Mouse (Mus musculus) neural tube, embryonic 11.5 days (tissue): ENCODE results near the gene Sel1l3. TPM values are rescaled to one million over a fixed set of nuclear protein-coding genes. Genes with fewer than 3 reads are reported as not detected.
A peak's percentile ranks its signal among the peaks of the same experiment; 100 is the strongest.

Experiments
- ATAC-seq: fragments of 200-750 bp; cut with Nextera tagmentation; 2 replicates; pipeline ENCODE4 v1.8.0; 2017; ENCODE audit warnings: moderate number of reproducible peaks, mild to moderate bottlenecking, moderate TSS enrichment, moderate library complexity; ENCODE audit not compliant: insufficient read depth, low FRiP score, low TSS enrichment
- DNase-seq: peaks from one replicate; pipeline ENCODE4 v3.0.0-alpha.2; 2015; ENCODE audit warnings: low spot score
- H3K27ac ChIP-seq: fragments of 300-500 bp; sonication (generic); 2 replicates; pipeline ENCODE4 v1.5.1; 2014; ENCODE audit warnings: low read depth, mild to moderate bottlenecking, low read length
- H3K27me3 ChIP-seq: fragments of 300-500 bp; sonication (generic); 2 replicates; pipeline ENCODE4 v1.6.1; 2014; ENCODE audit warnings: mild to moderate bottlenecking, low read length, mixed read lengths; ENCODE audit not compliant: control insufficient read depth, insufficient read depth
- H3K36me3 ChIP-seq: fragments of 300-500 bp; sonication (generic); 2 replicates; pipeline ENCODE4 v1.6.1; 2014; ENCODE audit warnings: mild to moderate bottlenecking, low read length, moderate library complexity, mixed read lengths; ENCODE audit not compliant: control insufficient read depth, insufficient read depth
- H3K4me1 ChIP-seq: fragments of 300-500 bp; sonication (generic); 2 replicates; pipeline ENCODE4 v1.6.1; 2014; ENCODE audit warnings: low read length, mixed read lengths; ENCODE audit not compliant: control insufficient read depth, insufficient read depth
- H3K4me2 ChIP-seq: fragments of 300-500 bp; sonication (generic); 2 replicates; pipeline ENCODE4 v1.6.1; 2014; ENCODE audit warnings: low read depth, mild to moderate bottlenecking, moderate library complexity
- H3K4me3 ChIP-seq: fragments of 300-500 bp; sonication (generic); 2 replicates; pipeline ENCODE4 v1.5.1; 2014; ENCODE audit warnings: low read depth, low read length
- H3K9ac ChIP-seq: fragments of 300-500 bp; sonication (generic); 2 replicates; pipeline ENCODE4 v1.6.1; 2014; ENCODE audit warnings: mild to moderate bottlenecking, low read length
- H3K9me3 ChIP-seq: fragments of 300-500 bp; sonication (generic); 2 replicates; pipeline ENCODE4 v1.6.1; 2016; ENCODE audit warnings: low read length; ENCODE audit not compliant: control insufficient read depth
- WGBS: fragments of 180-500 bp; shearing (Covaris S2); extraction: QIAGEN DNeasy Blood & Tissue Kit; methylation state at CpG from one replicate; pipeline ENCODE4 v1.1.7; 2014; 5-methylcytosine and 5-hydroxymethylcytosine counted together
- polyA plus RNA-seq: library from polyadenylated mRNA; unstranded; fragments of >200 nt; fragmentation: Nextera tagmentation; extraction: Ambion mirVana; gene quantifications from 2 replicates; pipeline ENCODE4 v1.2.1, GENCODE M21; 2014

Sel1l3 gene
- polyA plus RNA-seq, 1 experiment from 2014 or later: 3.4 TPM

DNA sequence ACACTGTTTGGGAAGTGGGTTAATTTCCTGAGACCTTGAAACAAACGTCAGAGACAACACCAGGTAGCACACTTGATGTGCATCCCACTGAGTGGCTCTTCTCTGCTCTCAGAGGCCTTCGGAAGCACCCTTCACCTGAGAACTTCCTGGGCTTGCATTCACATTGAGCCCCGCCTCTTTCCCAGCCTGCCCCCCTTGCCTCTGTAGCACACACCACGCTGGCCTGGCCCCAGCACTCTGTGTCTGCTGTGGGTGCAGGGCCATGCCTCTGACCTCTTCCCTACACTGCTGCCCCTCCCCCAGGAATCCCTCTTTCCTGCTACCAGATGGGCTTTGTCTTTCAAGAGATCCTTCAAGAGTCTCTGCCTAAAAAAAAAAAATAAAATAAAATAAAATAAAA, 21.8 kb upstream of the Sel1l3 start:
- Histone ChIP-seq H3K27ac (no peak overlapping the region), H3K27me3 (no peaks in the 10 kb centered on the region), H3K9ac (no peak overlapping the region), H3K9me3 (no peaks in the 10 kb centered on the region), H3K4me3 (no peak overlapping the region), H3K4me2 (no peak overlapping the region), H3K36me3 (no peaks in the 10 kb centered on the region), H3K4me1 (0 out of 2 replicates have a peak, but pooled peaks cover 2% of the 10 kb centered on the region)
- 19% methylated on average over 4 of the region's 4 CpGs for WGBS
- DNase-seq (no peak), ATAC-seq (no peak)

DNA sequence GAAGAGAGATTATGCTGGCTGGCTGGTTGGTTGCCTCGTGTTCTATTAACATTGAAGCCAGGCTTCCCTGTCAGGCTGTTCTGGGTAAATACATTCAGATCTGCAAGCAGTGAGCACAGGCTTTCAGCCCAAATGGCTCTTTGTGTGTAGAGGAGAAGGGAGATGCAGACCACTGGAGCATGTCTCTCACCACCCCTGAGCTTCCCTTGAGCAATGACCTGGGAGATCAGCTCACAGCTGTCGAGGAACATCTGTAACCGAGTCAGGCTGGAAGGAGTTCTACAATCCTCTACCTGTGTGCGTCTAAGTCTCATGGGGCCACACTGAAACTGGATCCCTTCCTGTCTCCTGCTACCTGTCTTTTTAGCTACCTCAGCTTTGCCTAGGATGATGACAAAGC, 16.8 kb upstream of the Sel1l3 start:
- H3K4me1 ChIP-seq: no peaks in the 10 kb centered on the region
- H3K9ac ChIP-seq: no peak overlapping the region
- 80% methylated on average over 4 of the region's 4 CpGs for WGBS
- DNase-seq: no peak
- H3K36me3 ChIP-seq: no peaks in the 10 kb centered on the region
- H3K27ac ChIP-seq: no peak overlapping the region
- no peak for ATAC-seq
- H3K4me2 ChIP-seq: no peak overlapping the region
- no peaks in the 10 kb centered on the region for H3K9me3 ChIP-seq
- H3K27me3 ChIP-seq: no peaks in the 10 kb centered on the region
- H3K4me3 ChIP-seq: no peak overlapping the region

DNA sequence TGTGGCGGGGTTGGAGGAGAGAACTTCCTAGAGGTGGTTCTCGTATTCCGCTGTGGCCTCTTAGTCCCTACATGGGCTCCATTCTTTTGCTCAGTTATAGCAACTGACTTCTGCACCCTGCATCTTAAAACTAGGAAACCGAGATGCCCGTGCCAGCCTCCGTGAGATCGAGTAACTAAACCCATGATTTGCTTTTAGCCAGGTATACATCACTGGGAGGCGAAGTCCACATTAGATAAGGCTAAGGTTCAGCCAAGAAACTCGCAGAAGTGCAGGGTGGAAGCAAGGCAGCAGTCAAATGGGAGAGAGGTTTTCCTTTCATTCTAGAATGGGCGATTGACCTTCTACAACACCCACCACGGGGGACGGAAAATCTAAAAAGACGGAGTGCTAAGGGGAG, 11.7 kb upstream of the Sel1l3 start:
- Histone ChIP-seq H3K4me1 (no peaks in the 10 kb centered on the region), H3K4me3 (no peak overlapping the region), H3K27ac (no peak overlapping the region), H3K9me3 (no peaks in the 10 kb centered on the region), H3K27me3 (no peaks in the 10 kb centered on the region), H3K9ac (no peak overlapping the region), H3K36me3 (no peaks in the 10 kb centered on the region), H3K4me2 (no peak overlapping the region)
- DNase-seq: no peak
- WGBS: 93% methylated on average over 13 of the region's 13 CpGs
- ATAC-seq: no peak

DNA sequence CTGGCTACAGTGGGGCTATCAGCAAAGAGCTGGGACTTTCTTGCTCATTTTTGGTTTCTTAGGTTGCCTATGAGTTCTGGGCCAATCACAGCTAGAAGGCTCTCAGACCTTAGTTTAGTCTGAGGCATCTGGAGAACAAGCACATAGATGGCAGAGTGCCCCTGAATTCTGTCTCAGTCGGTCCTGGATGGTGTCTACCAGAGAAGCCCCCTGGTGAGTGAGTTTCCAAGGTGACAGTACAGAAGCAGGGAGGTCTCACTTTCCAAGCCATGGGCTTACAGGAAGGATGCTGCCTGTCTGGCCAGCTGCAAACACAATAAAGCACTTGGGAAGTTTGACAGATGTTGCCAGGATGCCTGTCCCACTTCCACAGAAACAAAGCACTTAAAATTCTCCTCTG, 1.1 kb upstream of the Sel1l3 start:
- Histone ChIP-seq H3K4me1 (peaks cover 7% of the 10 kb centered on the region; the same call in 1 of the 2 replicates), H3K27me3 (peaks cover 16% of the 10 kb centered on the region), H3K4me2 (no peak overlapping the region), H3K9me3 (no peaks in the 10 kb centered on the region), H3K36me3 (no peaks in the 10 kb centered on the region), H3K4me3 (no peak overlapping the region), H3K27ac (no peak overlapping the region), H3K9ac (no peak overlapping the region)
- 4% methylated on average over 1 of the region's 1 CpGs for WGBS
- ATAC-seq: no peak
- peak; percentile 34 for DNase-seq

DNA sequence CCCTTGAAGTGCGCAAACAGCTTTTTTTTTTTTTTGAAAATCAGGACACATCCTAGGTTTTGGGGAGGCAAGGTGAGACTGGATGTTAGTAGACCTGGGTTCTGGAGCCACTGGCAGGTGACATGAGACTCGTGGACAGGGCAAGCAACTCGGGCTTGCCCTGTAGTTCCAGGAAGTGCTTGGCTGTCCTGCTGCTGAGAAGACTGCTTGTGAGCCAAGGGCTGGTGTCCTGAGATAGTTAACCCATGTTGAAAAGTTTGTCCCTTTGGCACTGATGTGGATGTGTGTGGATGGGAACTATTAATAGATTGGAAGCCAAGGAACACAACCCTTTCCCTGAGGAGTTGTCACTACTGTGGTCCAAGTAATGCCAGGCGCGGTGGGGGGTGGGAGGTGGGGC, 635 bp upstream of the Sel1l3 start:
- peak; percentile 8; the same call in 1 of the 2 replicates for ATAC-seq
- no peak for DNase-seq
- WGBS: 14% methylated on average over 5 of the region's 5 CpGs
- no peak overlapping the region for H3K9ac ChIP-seq
- H3K4me2 ChIP-seq: peak overlapping the region; percentile 100
- no peak overlapping the region for H3K4me3 ChIP-seq
- peaks cover 7% of the 10 kb centered on the region; the same call in 1 of the 2 replicates for H3K4me1 ChIP-seq
- H3K27ac ChIP-seq: no peak overlapping the region
- H3K27me3 ChIP-seq: peaks cover 16% of the 10 kb centered on the region
- H3K9me3 ChIP-seq: no peaks in the 10 kb centered on the region
- H3K36me3 ChIP-seq: no peaks in the 10 kb centered on the region

DNA sequence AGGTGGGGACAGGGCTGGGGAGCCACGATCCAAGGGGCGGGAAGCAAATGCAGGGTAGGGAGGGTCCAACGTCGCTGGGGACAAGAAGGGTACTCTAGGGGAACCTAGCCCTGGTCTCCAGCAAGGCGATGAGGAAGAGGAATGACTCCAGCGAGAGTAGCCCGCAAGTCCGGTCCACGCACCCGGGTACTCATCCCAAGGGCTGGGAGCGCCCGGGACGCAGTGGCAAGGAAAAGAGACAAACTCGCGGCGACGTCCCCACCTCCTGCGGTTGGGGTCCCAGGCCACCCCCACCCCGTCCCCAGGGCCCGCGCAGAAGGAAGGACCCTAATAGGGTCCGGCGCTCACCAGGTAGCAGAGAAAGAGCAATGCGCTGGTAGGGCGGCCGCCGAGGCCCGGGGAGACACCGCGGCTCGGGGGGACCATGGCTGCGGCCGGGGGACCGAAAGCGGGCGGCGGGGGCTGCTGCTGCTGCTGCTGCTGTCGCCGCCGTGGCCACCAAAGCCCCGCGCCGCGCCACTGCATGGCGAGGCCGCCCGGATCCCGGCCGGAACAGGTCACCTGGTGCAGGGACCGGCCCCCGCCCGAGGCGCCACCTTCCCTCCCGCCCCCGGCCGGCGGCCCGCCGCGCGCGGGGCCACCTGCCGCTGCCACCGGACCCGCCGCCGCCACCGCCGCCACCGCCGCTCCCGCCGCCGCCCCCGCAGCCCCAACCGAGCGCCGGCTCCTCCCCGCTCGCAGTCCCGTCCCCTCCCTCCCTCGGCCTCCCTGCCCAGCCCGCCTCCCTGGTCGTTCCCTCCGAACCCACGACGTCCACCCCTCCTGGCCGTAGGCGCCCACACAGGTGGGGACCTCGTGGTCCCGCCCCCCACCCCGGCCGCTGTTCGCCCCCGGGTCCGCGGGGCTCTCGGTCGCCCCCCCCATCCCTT, 681 bp downstream of the Sel1l3 start:
- Histone ChIP-seq H3K4me2 (peak overlapping the region; percentile 100), H3K27me3 (peaks cover 16% of the 10 kb centered on the region), H3K9ac (peak overlapping the region; percentile 66), H3K9me3 (no peaks in the 10 kb centered on the region), H3K36me3 (no peaks in the 10 kb centered on the region), H3K4me3 (peak overlapping the region; percentile 62), H3K27ac (peak overlapping the region; percentile 34; the same call in 1 of the 2 replicates), H3K4me1 (peaks cover 7% of the 10 kb centered on the region; the same call in 1 of the 2 replicates)
- DNase-seq: peak; percentile 30
- ATAC-seq: peak; percentile 40; the same call in 1 of the 2 replicates
- WGBS: under 1% methylated on average over 49 of the region's 99 CpGs

DNA sequence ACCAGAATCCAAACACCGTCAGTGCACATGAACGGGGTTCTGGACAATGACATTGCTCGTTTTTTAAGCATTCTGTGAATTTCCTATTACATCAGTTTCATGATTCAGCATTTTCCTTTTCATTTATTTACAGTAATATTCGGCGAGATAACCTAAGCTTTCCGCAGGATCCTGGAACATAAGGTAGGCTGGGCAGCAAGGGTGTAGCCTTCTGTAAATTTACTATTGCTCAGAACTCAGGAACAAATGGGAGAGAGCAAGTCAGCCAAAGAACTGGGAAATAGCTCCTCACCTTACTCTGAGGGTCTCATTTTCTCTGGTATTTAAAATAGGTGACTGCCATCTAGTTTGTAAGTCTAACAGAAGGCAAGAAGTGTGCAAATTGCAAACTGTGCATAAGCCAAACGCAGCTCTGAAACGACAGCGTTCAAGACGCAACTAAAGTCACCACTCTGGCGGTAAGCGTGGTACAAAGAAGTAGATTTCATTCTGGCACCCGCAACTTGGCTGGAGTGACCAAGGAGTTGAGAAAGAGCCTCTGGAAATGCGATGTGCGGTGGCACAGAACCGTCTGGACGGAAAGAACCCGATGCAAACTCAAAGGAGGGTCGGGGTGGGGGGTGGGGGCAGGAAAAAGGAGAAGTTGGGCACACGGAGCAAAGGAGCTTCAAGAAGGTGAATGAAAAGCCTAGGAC, 1.5 kb downstream of the Sel1l3 start:
- Histone ChIP-seq H3K9me3 (no peaks in the 10 kb centered on the region), H3K36me3 (no peaks in the 10 kb centered on the region), H3K27ac (no peak overlapping the region), H3K27me3 (peaks cover 16% of the 10 kb centered on the region), H3K9ac (peak overlapping the region; percentile 66), H3K4me2 (peak overlapping the region; percentile 100), H3K4me3 (peak overlapping the region; percentile 62), H3K4me1 (peaks cover 7% of the 10 kb centered on the region; the same call in 1 of the 2 replicates)
- no peak for ATAC-seq
- WGBS: 21% methylated on average over 20 of the region's 20 CpGs
- peak; percentile 19 for DNase-seq

DNA sequence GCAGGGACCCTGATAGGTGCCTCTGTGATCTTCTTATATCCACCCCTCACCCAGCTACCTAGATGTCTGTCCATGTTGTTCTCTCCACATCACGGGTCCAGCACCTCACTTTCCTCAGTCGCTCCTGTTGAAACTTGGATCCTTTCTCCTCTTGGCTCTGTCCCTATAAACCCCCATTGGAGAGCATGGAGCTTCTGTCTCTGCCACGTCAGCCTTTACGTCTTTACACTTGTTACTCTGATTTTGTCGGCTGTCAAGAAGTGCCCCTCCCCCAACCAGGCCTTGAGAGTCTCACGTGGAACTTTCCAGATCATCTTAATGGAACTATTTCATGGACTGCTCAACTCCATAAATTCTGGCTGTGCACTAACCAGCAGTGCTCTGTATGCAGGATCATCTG, 2.5 kb downstream of the Sel1l3 start:
- H3K4me2 ChIP-seq: no peak overlapping the region
- no peak overlapping the region for H3K27ac ChIP-seq
- DNase-seq: no peak
- H3K27me3 ChIP-seq: peaks cover 16% of the 10 kb centered on the region
- no peak for ATAC-seq
- H3K9ac ChIP-seq: no peak overlapping the region
- H3K4me1 ChIP-seq: peaks cover 7% of the 10 kb centered on the region; the same call in 1 of the 2 replicates
- no peaks in the 10 kb centered on the region for H3K9me3 ChIP-seq
- no peak overlapping the region for H3K4me3 ChIP-seq
- H3K36me3 ChIP-seq: no peaks in the 10 kb centered on the region
- 55% methylated on average over 6 of the region's 6 CpGs for WGBS
